Mouse (Mus musculus) forebrain, embryonic 15.5 days (tissue): ENCODE results near the gene Hes1. TPM values are rescaled to one million over a fixed set of nuclear protein-coding genes. Genes with fewer than 3 reads are reported as not detected.

Source experiments
- ATAC-seq: fragments of 200-750 bp; cut with Nextera tagmentation; replicated peaks from 2 replicates; pipeline ENCODE4 v1.8.0; 2017; ENCODE audit warnings: mild to moderate bottlenecking, moderate TSS enrichment, moderate library complexity
- H3K27ac ChIP-seq: fragments of 300-500 bp; sonication (generic); replicated peaks from 2 replicates; pipeline ENCODE4 v1.5.1; 2015; ENCODE audit warnings: mild to moderate bottlenecking, inconsistent platforms
- H3K27me3 ChIP-seq: fragments of 300-500 bp; sonication (generic); 2 replicates; pipeline ENCODE4 v1.6.1; 2015; ENCODE audit warnings: inconsistent platforms
- H3K36me3 ChIP-seq: fragments of 300-500 bp; sonication (generic); 2 replicates; pipeline ENCODE4 v1.6.1; 2015; ENCODE audit warnings: mild to moderate bottlenecking, inconsistent platforms
- H3K4me1 ChIP-seq: fragments of 300-500 bp; sonication (generic); 2 replicates; pipeline ENCODE4 v1.6.1; 2015; ENCODE audit warnings: inconsistent platforms
- H3K4me2 ChIP-seq: fragments of 300-500 bp; sonication (generic); replicated peaks from 2 replicates; pipeline ENCODE4 v1.6.1; 2015; ENCODE audit warnings: mild to moderate bottlenecking, inconsistent platforms
- H3K4me3 ChIP-seq: fragments of 300-500 bp; sonication (generic); 2 replicates; pipeline ENCODE4 v1.5.1; 2015; ENCODE audit warnings: mild to moderate bottlenecking, inconsistent platforms
- H3K9ac ChIP-seq: fragments of 300-500 bp; sonication (generic); replicated peaks from 2 replicates; pipeline ENCODE4 v1.6.1; 2015; ENCODE audit warnings: mild to moderate bottlenecking, inconsistent platforms
- H3K9me3 ChIP-seq: fragments of 300-500 bp; sonication (generic); 2 replicates; pipeline ENCODE4 v1.6.1; 2016; ENCODE audit warnings: inconsistent platforms
- WGBS: fragments of 180-500 bp; shearing (Covaris S2); methylation state at CpG from one replicate; pipeline ENCODE4 v1.1.7; 2015; ENCODE audit warnings: mixed read lengths; 5-methylcytosine and 5-hydroxymethylcytosine counted together
- polyA plus RNA-seq: library from polyadenylated mRNA; unstranded; fragments of >200 nt; fragmentation: Nextera tagmentation; extraction: Ambion mirVana; gene quantifications from 2 replicates; pipeline ENCODE4 v1.2.1, GENCODE M21; 2015

The Hes1 gene
- polyA plus RNA-seq, 1 experiment from 2014 or later = 16.4 TPM

GRCm38 (mm10) chr16:30110466-30110865 lies 46.3 kb downstream of the Hes1 start:
- no peak overlapping the region for H3K27ac ChIP-seq
- no peaks in the 10 kb centered on the region for H3K36me3 ChIP-seq
- ATAC-seq = no peak
- no peaks in the 10 kb centered on the region for H3K9me3 ChIP-seq
- H3K9ac ChIP-seq = no peak overlapping the region
- no peaks in the 10 kb centered on the region for H3K4me1 ChIP-seq
- no peak overlapping the region for H3K4me3 ChIP-seq
- H3K27me3 ChIP-seq = no peaks in the 10 kb centered on the region
- 95% methylated on average over 3 of the region's 3 CpGs for WGBS
- H3K4me2 ChIP-seq = no peak overlapping the region

- H3K36me3 ChIP-seq = no peaks in the 10 kb centered on the region
- no peaks in the 10 kb centered on the region for H3K27me3 ChIP-seq
- H3K4me1 ChIP-seq = no peaks in the 10 kb centered on the region
- no peak overlapping the region for H3K4me2 ChIP-seq
- H3K9ac ChIP-seq = no peak overlapping the region
- H3K9me3 ChIP-seq = no peaks in the 10 kb centered on the region
- no peak for ATAC-seq
- no peak overlapping the region for H3K4me3 ChIP-seq
- no peak overlapping the region for H3K27ac ChIP-seq
Measured at GRCm38 (mm10) chr16:30111069-30111468, 46.9 kb downstream of the Hes1 start.

GRCm38 (mm10) chr16:30111566-30111965 lies 47.4 kb downstream of the Hes1 start:
- no peak overlapping the region for H3K9ac ChIP-seq
- no peak for ATAC-seq
- no peak overlapping the region for H3K27ac ChIP-seq
- 90% methylated on average over 2 of the region's 2 CpGs for WGBS
- H3K4me2 ChIP-seq = no peak overlapping the region
- H3K9me3 ChIP-seq = no peaks in the 10 kb centered on the region
- H3K4me1 ChIP-seq = no peaks in the 10 kb centered on the region
- H3K4me3 ChIP-seq = no peak overlapping the region
- no peaks in the 10 kb centered on the region for H3K27me3 ChIP-seq
- H3K36me3 ChIP-seq = no peaks in the 10 kb centered on the region

GRCm38 (mm10) chr16:30113170-30113569 lies 49.0 kb downstream of the Hes1 start:
- Histone ChIP-seq H3K4me3 (no peak overlapping the region), H3K27ac (no peak overlapping the region), H3K9me3 (no peaks in the 10 kb centered on the region), H3K27me3 (no peaks in the 10 kb centered on the region), H3K4me2 (no peak overlapping the region), H3K9ac (no peak overlapping the region), H3K36me3 (no peaks in the 10 kb centered on the region), H3K4me1 (no peaks in the 10 kb centered on the region)
- no peak for ATAC-seq
- WGBS = 50% methylated on average over 3 of the region's 3 CpGs

GRCm38 (mm10) chr16:30113800-30114199 lies 49.6 kb downstream of the Hes1 start:
- H3K27me3 ChIP-seq = peaks cover under 1% of the 10 kb centered on the region; the same call in 1 of the 2 replicates
- no peak overlapping the region for H3K4me2 ChIP-seq
- H3K27ac ChIP-seq = no peak overlapping the region
- H3K4me1 ChIP-seq = no peaks in the 10 kb centered on the region
- no peak overlapping the region for H3K4me3 ChIP-seq
- H3K9me3 ChIP-seq = no peaks in the 10 kb centered on the region
- 85% methylated on average over 8 of the region's 8 CpGs for WGBS
- no peak for ATAC-seq
- no peaks in the 10 kb centered on the region for H3K36me3 ChIP-seq
- no peak overlapping the region for H3K9ac ChIP-seq

- ATAC-seq = no peak
- 82% methylated on average over 1 of the region's 1 CpGs for WGBS
- no peaks in the 10 kb centered on the region for H3K9me3 ChIP-seq
- no peak overlapping the region for H3K4me3 ChIP-seq
- H3K9ac ChIP-seq = no peak overlapping the region
- peaks cover 3% of the 10 kb centered on the region; the same call in 1 of the 2 replicates for H3K27me3 ChIP-seq
- H3K36me3 ChIP-seq = no peaks in the 10 kb centered on the region
- no peaks in the 10 kb centered on the region for H3K4me1 ChIP-seq
- H3K27ac ChIP-seq = no peak overlapping the region
- no peak overlapping the region for H3K4me2 ChIP-seq
Measured at GRCm38 (mm10) chr16:30114451-30114850, 50.3 kb downstream of the Hes1 start.

Other genes starting within 250 kb of the Hes1 start
- not detected in 2 replicates for gene Cpn2, start 203.1 kb downstream of the Hes1 start, polyA plus RNA-seq
- gene Lrrc15, start 218.9 kb downstream of the Hes1 start, polyA plus RNA-seq = 0.05 and 0.08 TPM in 2 replicates
- 0.27 and 0.29 TPM in 2 replicates for gene Gp5, start 246.4 kb downstream of the Hes1 start, polyA plus RNA-seq